Comparison of ENCODE assay signal across 8 mouse cellular contexts in the genomic region with DNA sequence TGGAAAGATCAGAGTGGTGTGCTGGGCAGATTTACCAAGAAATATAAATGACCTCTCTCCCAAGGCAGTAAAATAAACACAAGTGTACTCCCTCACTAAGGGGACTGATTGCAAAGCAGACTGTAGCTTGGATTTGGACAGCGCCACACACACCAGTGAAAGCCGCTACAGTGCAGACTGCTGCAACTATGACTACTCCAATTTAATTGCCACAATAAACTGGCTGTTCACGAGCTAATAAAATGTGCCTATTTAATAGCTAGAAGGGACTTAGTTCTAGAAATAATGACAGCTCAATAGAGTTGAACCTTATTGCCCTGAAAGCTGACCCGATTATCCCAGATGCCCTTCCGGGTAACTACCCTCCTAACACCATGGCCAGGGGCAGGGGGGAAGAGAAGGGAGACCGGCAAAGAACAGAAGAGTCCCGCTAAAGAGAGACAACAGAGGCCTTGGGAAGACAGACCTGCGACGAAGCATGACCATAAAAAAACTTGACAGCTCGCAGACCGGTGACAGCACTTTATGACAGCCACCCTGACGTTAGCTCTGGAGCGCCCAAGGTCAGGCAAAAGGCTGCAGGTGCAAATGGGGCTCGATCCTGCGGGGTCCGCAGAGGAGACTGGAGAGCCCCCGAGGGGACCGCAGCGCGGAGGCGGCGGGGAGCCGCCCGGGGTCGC. TPM values are rescaled to one million over a fixed set of nuclear protein-coding genes. Genes with fewer than 3 reads are reported as not detected.
A peak's percentile ranks its signal among the peaks of the same experiment; 100 is the strongest.
DNase-seq lines count a peak whose midpoint lies in the region; ATAC-seq and TF ChIP-seq lines count a peak whose summit lies in the region.

No protein-coding gene starts in this region.

- DNase-seq in liver, adult 2 months (ENCODE audit: extremely low read depth, low read depth, low spot score): peak; percentile 54
- DNase-seq in liver: no peak
- no peak for DNase-seq in midbrain, embryonic 14.5 days
- DNase-seq in urinary bladder, postnatal 14 days (ENCODE audit: low spot score): no peak
- DNase-seq in cerebellum, postnatal 25 days: no peak
- no peak for DNase-seq in thymus, postnatal 4 days

- no peak for TF ChIP-seq CTCF in liver, adult 2 months (IDR thresholded peaks at IDR 0.05; ENCODE audit: low read depth, low read length)

- H3K4me3 ChIP-seq in liver, adult 2 months (ENCODE audit: insufficient read depth, low read depth, low read length): peak overlapping the region; percentile 89
- H3K4me3 ChIP-seq in brown adipose tissue, adult 24 weeks (ENCODE audit: insufficient read depth, low read depth, low read length): peak overlapping the region; percentile 99
- H3K4me3 ChIP-seq in hindbrain, embryonic 12.5 days: peak overlapping the region; percentile 99
- H3K4me3 ChIP-seq in midbrain, embryonic 14.5 days (replicated peaks; ENCODE audit: low read depth, low read length): peak overlapping the region; percentile 91

- WGBS in liver, adult 2 months: under 1% methylated on average over 23 of the region's 25 CpGs
- 7% methylated on average over 24 of the region's 25 CpGs for WGBS in hindbrain, embryonic 12.5 days
- WGBS in midbrain, embryonic 14.5 days: 8% methylated on average over 25 of the region's 25 CpGs

- peak overlapping the region; percentile 94 for H3K27ac ChIP-seq in liver, adult 2 months (replicated peaks; ENCODE audit: insufficient read depth, low read depth, low read length)
- peak overlapping the region; percentile 96 for H3K27ac ChIP-seq in brown adipose tissue, adult 24 weeks (replicated peaks; ENCODE audit: low read depth, low read length)
- H3K27ac ChIP-seq in hindbrain, embryonic 12.5 days: peak overlapping the region; percentile 90
- H3K27ac ChIP-seq in midbrain, embryonic 14.5 days (replicated peaks; ENCODE audit: low read depth, low read length): peak overlapping the region; percentile 94

- H3K9ac ChIP-seq in liver, adult 2 months (ENCODE audit: low read depth, low read length): peak overlapping the region; percentile 92
- peak overlapping the region; percentile 95 for H3K9ac ChIP-seq in hindbrain, embryonic 12.5 days
- peak overlapping the region; percentile 93 for H3K9ac ChIP-seq in midbrain, embryonic 14.5 days (replicated peaks; ENCODE audit: low read length)

- no peaks in the 10 kb centered on the region for H3K9me3 ChIP-seq in hindbrain, embryonic 12.5 days (replicated peaks)
- H3K9me3 ChIP-seq in midbrain, embryonic 14.5 days (ENCODE audit: control insufficient read depth, low read length): no peaks in the 10 kb centered on the region

- peak overlapping the region; percentile 95 for H3K4me2 ChIP-seq in hindbrain, embryonic 12.5 days (replicated peaks)
- H3K4me2 ChIP-seq in midbrain, embryonic 14.5 days (ENCODE audit: low read length): peak overlapping the region; percentile 94

- peaks cover 40% of the 10 kb centered on the region for H3K79me2 ChIP-seq in liver, adult 2 months (ENCODE audit: control insufficient read depth, insufficient read depth, low read length)

- peaks cover 22% of the 10 kb centered on the region for H3K4me1 ChIP-seq in liver, adult 2 months (ENCODE audit: control insufficient read depth, insufficient read depth, low read length)
- H3K4me1 ChIP-seq in brown adipose tissue, adult 24 weeks (ENCODE audit: control insufficient read depth, insufficient read depth, insufficient read length, low read length): peaks cover 32% of the 10 kb centered on the region
- H3K4me1 ChIP-seq in hindbrain, embryonic 12.5 days: peaks cover 28% of the 10 kb centered on the region
- H3K4me1 ChIP-seq in midbrain, embryonic 14.5 days (ENCODE audit: control insufficient read depth, insufficient read depth, low read length): peaks cover 20% of the 10 kb centered on the region

- H3K36me3 ChIP-seq in liver, adult 2 months (ENCODE audit: control insufficient read depth, insufficient read depth, low read length): no peaks in the 10 kb centered on the region
- H3K36me3 ChIP-seq in hindbrain, embryonic 12.5 days: no peaks in the 10 kb centered on the region
- no peaks in the 10 kb centered on the region for H3K36me3 ChIP-seq in midbrain, embryonic 14.5 days (ENCODE audit: control insufficient read depth, insufficient read depth, low read length)

- no peak; the same call in 1 of the 2 replicates for ATAC-seq in hindbrain, embryonic 12.5 days (ENCODE audit: low FRiP score)
- ATAC-seq in midbrain, embryonic 14.5 days (ENCODE audit: low FRiP score, low TSS enrichment): no peak

- TF ChIP-seq POLR2A in liver, adult 2 months (IDR thresholded peaks at IDR 0.05; ENCODE audit: extremely low read depth, insufficient read depth, low read length): no peak

- no peaks in the 10 kb centered on the region for H3K27me3 ChIP-seq in liver, adult 2 months (ENCODE audit: control insufficient read depth, insufficient read depth, low read length)
- H3K27me3 ChIP-seq in hindbrain, embryonic 12.5 days: no peaks in the 10 kb centered on the region
- H3K27me3 ChIP-seq in midbrain, embryonic 14.5 days (ENCODE audit: control insufficient read depth, insufficient read depth, low read length): no peaks in the 10 kb centered on the region

RNA-seq across cellular contexts. Expression of a gene that starts 0.8 kb away (rescaled TPM):
- 9.6 and 14.4 TPM in 2 replicates for total RNA-seq in liver, adult 2 months (2014; rRNA removed)
- polyA plus RNA-seq in liver, adult 2 months (2012; rRNA removed): 25.4 and 27.1 TPM in 2 replicates
- polyA plus RNA-seq in brown adipose tissue, adult 24 weeks (2012; ENCODE audit: insufficient read depth, insufficient read length, missing spikeins): 21.9 TPM in 2 replicates
- polyA plus RNA-seq in hindbrain, embryonic 12.5 days (2016; fragmentation: Nextera tagmentation; extraction: Ambion mirVana): 30.6 and 36.8 TPM in 2 replicates
- polyA plus RNA-seq in midbrain, embryonic 14.5 days (2014; fragmentation: Nextera tagmentation; extraction: Ambion mirVana): 22.3 and 26.7 TPM in 2 replicates

RNA-seq across cellular contexts. Expression of a gene that starts 13.4 kb away (rescaled TPM):
- 2.9 and 3.0 TPM in 2 replicates for total RNA-seq in liver, adult 2 months (2014; rRNA removed)
- polyA plus RNA-seq in liver, adult 2 months (2012; rRNA removed): 2.0 and 2.4 TPM in 2 replicates
- polyA plus RNA-seq in brown adipose tissue, adult 24 weeks (2012; ENCODE audit: insufficient read depth, insufficient read length, missing spikeins): 4.2 and 4.5 TPM in 2 replicates
- polyA plus RNA-seq in hindbrain, embryonic 12.5 days (2016; fragmentation: Nextera tagmentation; extraction: Ambion mirVana): 17.2 and 18.5 TPM in 2 replicates
- 35.5 and 38.8 TPM in 2 replicates for polyA plus RNA-seq in midbrain, embryonic 14.5 days (2014; fragmentation: Nextera tagmentation; extraction: Ambion mirVana)
